ENCODE assay signal across 30 mouse cellular contexts in genomic region chr8:104627065-104627740, GRCm38 (mm10). TPM values are rescaled to one million over a fixed set of nuclear protein-coding genes. Genes with fewer than 3 reads are reported as not detected.
DNase-seq lines count a peak whose midpoint lies in the region; ATAC-seq lines count a peak whose summit lies in the region.
"Had no signal": no experiment of that assay in that cellular context is flagged by ENCODE, and none has a peak within 500 bp of the region (broad histone marks: within the 10 kb centered on the region; RNA-seq: fewer than 3 reads in every experiment).

No protein-coding gene starts in this region.

- H3K9ac ChIP-seq in heart, embryonic 11.5 days (ENCODE audit: low read depth, low read length): peak overlapping the region; percentile 7; the same call in 1 of the 2 replicates
- no peak overlapping the region for H3K9ac ChIP-seq in heart, embryonic 15.5 days
- H3K9ac ChIP-seq: hindbrain, embryonic 14.5 days; limb, embryonic 15.5 days; liver, embryonic 14.5 days; lung, embryonic 14.5 days; midbrain, embryonic 13.5 days; neural tube, embryonic 12.5 days had no signal

- H3K27ac ChIP-seq in heart, embryonic 11.5 days (ENCODE audit: low read depth, low read length): peak overlapping the region; percentile 37; the same call in 1 of the 2 replicates
- H3K27ac ChIP-seq in heart, embryonic 15.5 days: peak overlapping the region; percentile 95
- H3K27ac ChIP-seq: embryonic facial prominence, embryonic 10.5 days; hindbrain, embryonic 14.5 days; kidney, postnatal 0 days; limb, embryonic 15.5 days; liver, embryonic 14.5 days; midbrain, embryonic 13.5 days; neural tube, embryonic 12.5 days had no signal

- ATAC-seq in heart, embryonic 11.5 days (replicated peaks; ENCODE audit: insufficient number of reproducible peaks, low FRiP score, low TSS enrichment): no peak
- ATAC-seq in heart, embryonic 15.5 days (replicated peaks; ENCODE audit: insufficient number of reproducible peaks, insufficient read depth, low FRiP score, low read depth): no peak
- ATAC-seq: forebrain, embryonic 16.5 days; inflammation-experienced regulatory T-cells, adult 6 months; midbrain, embryonic 13.5 days had no signal

- no peaks in the 10 kb centered on the region for H3K27me3 ChIP-seq in heart, embryonic 11.5 days (ENCODE audit: control insufficient read depth, insufficient read depth, low read length)
- H3K27me3 ChIP-seq in heart, embryonic 15.5 days: no peaks in the 10 kb centered on the region

- H3K4me2 ChIP-seq in heart, embryonic 11.5 days: no peak overlapping the region
- no peak overlapping the region for H3K4me2 ChIP-seq in heart, embryonic 15.5 days
- H3K4me2 ChIP-seq: hindbrain, embryonic 14.5 days; limb, embryonic 15.5 days; lung, embryonic 14.5 days; midbrain, embryonic 13.5 days; neural tube, embryonic 12.5 days had no signal

- DNase-seq in heart, adult 8-10 months (ENCODE audit: low spot score): no peak
- DNase-seq in thymus, postnatal 4 days: peak; percentile 4
- no peak for DNase-seq in thymus, adult 18-20 months
- DNase-seq in adipocyte (ENCODE audit: low spot score): no peak
- no peak for DNase-seq in cerebellum, adult 8-10 months
- DNase-seq: adrenal gland, postnatal 36 days; B cell, adult 2 months; cerebellum, postnatal 10 days; gastrocnemius, postnatal 10 days; kidney, adult 2 months; left cerebral cortex, postnatal 4 days; lung, embryonic 14.5 days; right cerebral cortex, adult 18-20 months; right cerebral cortex, postnatal 4 days had no signal

- 63% methylated on average over 4 of the region's 4 CpGs for whole genome bisulfite sequencing in heart, embryonic 11.5 days (ENCODE audit: insufficient replicate concordance)
- WGBS in heart, embryonic 15.5 days: 56% methylated on average over 4 of the region's 4 CpGs

- no peaks in the 10 kb centered on the region for H3K9me3 ChIP-seq in heart, embryonic 11.5 days (replicated peaks; ENCODE audit: control insufficient read depth, low read length)
- no peaks in the 10 kb centered on the region for H3K9me3 ChIP-seq in heart, embryonic 15.5 days (replicated peaks)
- H3K9me3 ChIP-seq: embryonic facial prominence, embryonic 10.5 days; limb, embryonic 15.5 days; megakaryocyte, embryonic 14.5 days; midbrain, embryonic 13.5 days; neural tube, embryonic 12.5 days had no signal

- no peak overlapping the region for H3K4me3 ChIP-seq in heart, embryonic 11.5 days (ENCODE audit: low read depth, low read length)
- no peak overlapping the region for H3K4me3 ChIP-seq in heart, embryonic 15.5 days
- H3K4me3 ChIP-seq: embryonic facial prominence, embryonic 10.5 days; limb, embryonic 15.5 days; megakaryocyte, embryonic 14.5 days; midbrain, embryonic 13.5 days; neural tube, embryonic 12.5 days had no signal

- peaks cover 32% of the 10 kb centered on the region for H3K4me1 ChIP-seq in heart, embryonic 11.5 days (ENCODE audit: control insufficient read depth, insufficient read depth, low read length)
- peaks cover 50% of the 10 kb centered on the region for H3K4me1 ChIP-seq in heart, embryonic 15.5 days (replicated peaks)

- H3K36me3 ChIP-seq in heart, embryonic 11.5 days (ENCODE audit: control insufficient read depth, insufficient read depth, low read length): peaks cover 5% of the 10 kb centered on the region; the same call in 1 of the 2 replicates
- H3K36me3 ChIP-seq in heart, embryonic 15.5 days: peaks cover 11% of the 10 kb centered on the region; the same call in 1 of the 2 replicates
- H3K36me3 ChIP-seq: embryonic facial prominence, embryonic 10.5 days; limb, embryonic 15.5 days; midbrain, embryonic 13.5 days; neural tube, embryonic 12.5 days had no signal

RNA-seq across cellular contexts. Expression of gene Cdh16, which starts 3.0 kb away (rescaled TPM):
- polyA plus RNA-seq in heart, embryonic 11.5 days (2014; fragmentation: Nextera tagmentation; extraction: Ambion mirVana): 14.5 and 16.4 TPM in 2 replicates
- 1 to 10 TPM; 3.7 to 8.2 (median 6.5) TPM for total RNA-seq in heart, adult 8-10 months (2022)
- polyA plus RNA-seq in heart, embryonic 15.5 days (2015; fragmentation: Nextera tagmentation; extraction: Ambion mirVana): 17.7 and 20.2 TPM in 2 replicates
- total RNA-seq: adrenal gland, postnatal 36 days; granulocyte monocyte progenitor cell, adult 5-6 weeks; layer of hippocampus, postnatal 14 days; left cerebral cortex, adult 8-10 months; left cerebral cortex, postnatal 4 days had no signal
- polyA plus RNA-seq: cortical plate, adult 2 months; embryonic facial prominence, embryonic 10.5 days; forebrain, embryonic 16.5 days; hindbrain, embryonic 14.5 days; inflammation-experienced regulatory T-cells, adult 6 months; midbrain, embryonic 13.5 days; neural tube, embryonic 12.5 days had no signal

RNA-seq across cellular contexts. Expression of gene Rrad, which starts 3.9 kb away (rescaled TPM):
- polyA plus RNA-seq in heart, embryonic 11.5 days (2014; fragmentation: Nextera tagmentation; extraction: Ambion mirVana): 300 and 328 TPM in 2 replicates
- 100 to 1,000 TPM; 215 to 381 (median 317) TPM for total RNA-seq in heart, adult 8-10 months (2022)
- 272 and 277 TPM in 2 replicates for polyA plus RNA-seq in heart, embryonic 15.5 days (2015; fragmentation: Nextera tagmentation; extraction: Ambion mirVana)

RNA-seq across cellular contexts. Expression of gene Ciao2b, which starts 14.6 kb away (rescaled TPM):
- 189 and 199 TPM in 2 replicates for polyA plus RNA-seq in heart, embryonic 11.5 days (2014; fragmentation: Nextera tagmentation; extraction: Ambion mirVana)
- total RNA-seq in heart, adult 8-10 months (2022): 10 to 100 TPM; 65.5 to 84.7 (median 73.7) TPM
- polyA plus RNA-seq in heart, embryonic 15.5 days (2015; fragmentation: Nextera tagmentation; extraction: Ambion mirVana): 158 and 190 TPM in 2 replicates

RNA-seq across cellular contexts. Expression of gene Pdp2, which starts 36.0 kb away (rescaled TPM):
- polyA plus RNA-seq in heart, embryonic 11.5 days (2014; fragmentation: Nextera tagmentation; extraction: Ambion mirVana): 9.5 and 10.2 TPM in 2 replicates
- 10 to 100 TPM; 24.1 to 44.1 (median 34.9) TPM for total RNA-seq in heart, adult 8-10 months (2022)
- polyA plus RNA-seq in heart, embryonic 15.5 days (2015; fragmentation: Nextera tagmentation; extraction: Ambion mirVana): 5.8 and 7.3 TPM in 2 replicates
